In the genomic region with DNA sequence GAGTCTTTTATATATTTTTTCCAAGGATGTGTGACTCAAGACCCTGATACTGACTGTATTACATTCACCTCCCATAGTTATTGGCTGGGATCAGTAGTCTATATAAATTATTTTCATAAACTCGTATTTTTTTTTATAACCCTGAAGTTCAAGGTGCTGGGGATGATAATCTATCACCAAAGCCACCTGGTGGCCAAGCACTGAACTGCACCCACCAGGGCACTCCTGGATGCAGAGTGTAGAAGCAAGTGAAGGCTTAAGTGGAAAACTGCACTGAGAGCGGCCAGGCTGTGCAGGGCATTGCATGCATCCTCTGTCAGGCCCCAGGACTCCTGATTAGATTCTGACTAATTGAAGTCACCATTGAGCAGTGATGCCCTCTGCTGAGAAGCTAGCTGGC, we compare ENCODE assay signal across 8 mouse cellular contexts. TPM values are rescaled to one million over a fixed set of nuclear protein-coding genes. Genes with fewer than 3 reads are reported as not detected.
DNase-seq lines count a peak whose midpoint lies in the region; ATAC-seq lines count a peak whose summit lies in the region.
"Had no signal": no experiment of that assay in that cellular context is flagged by ENCODE, and none has a peak within 500 bp of the region (broad histone marks: within the 10 kb centered on the region; RNA-seq: fewer than 3 reads in every experiment).

No protein-coding gene starts in this region.

- H3K4me1 ChIP-seq in embryonic facial prominence, embryonic 11.5 days (ENCODE audit: control insufficient read depth, insufficient read depth, low read length) = no peaks in the 10 kb centered on the region

- H3K36me3 ChIP-seq in embryonic facial prominence, embryonic 11.5 days (replicated peaks; ENCODE audit: control insufficient read depth, insufficient read depth, low read depth, low read length) = no peaks in the 10 kb centered on the region

- DNase-seq in 3T3-L1 (ENCODE audit: low read depth, low spot score) (peak; percentile 80), A20 (ENCODE audit: low read depth, low spot score) (peak; percentile 64)
- DNase-seq in adrenal gland, postnatal 4 days (ENCODE audit: low spot score in 2 of 2) = peak; percentile 47 to 56
- peak; percentile 81 for DNase-seq in embryonic facial prominence, embryonic 11.5 days (ENCODE audit: low spot score)
- peak; percentile 56 for DNase-seq in kidney, postnatal 14 days
- DNase-seq in lung, postnatal 14 days = peak; percentile 70
- DNase-seq in right cerebral cortex, postnatal 14 days = peak; percentile 87

- no peak overlapping the region for H3K27ac ChIP-seq in embryonic facial prominence, embryonic 11.5 days (replicated peaks; ENCODE audit: low read depth, low read length)

- H3K9ac ChIP-seq in embryonic facial prominence, embryonic 11.5 days (replicated peaks; ENCODE audit: low read length) = no peak overlapping the region

- H3K27me3 ChIP-seq in embryonic facial prominence, embryonic 11.5 days (ENCODE audit: control insufficient read depth, insufficient read depth, low read length) = no peaks in the 10 kb centered on the region

- ATAC-seq in embryonic facial prominence, embryonic 11.5 days (replicated peaks; ENCODE audit: insufficient number of reproducible peaks, low FRiP score, low TSS enrichment, low read depth) = no peak

- H3K4me2 ChIP-seq in embryonic facial prominence, embryonic 11.5 days (ENCODE audit: low read depth, low read length) = no peak overlapping the region

- no peaks in the 10 kb centered on the region for H3K9me3 ChIP-seq in embryonic facial prominence, embryonic 11.5 days (replicated peaks; ENCODE audit: control insufficient read depth, low read length)

- no peak overlapping the region for H3K4me3 ChIP-seq in embryonic facial prominence, embryonic 11.5 days (ENCODE audit: low read depth, low read length)

- WGBS in embryonic facial prominence, embryonic 11.5 days = 37% methylated on average over 2 of the region's 2 CpGs

RNA-seq across cellular contexts. Expression of a gene that starts 21.9 kb away (rescaled TPM):
- total RNA-seq in adrenal gland, postnatal 4 days (2021) = not detected
- not detected in 2 replicates for polyA plus RNA-seq in embryonic facial prominence, embryonic 11.5 days (2014; fragmentation: Nextera tagmentation; extraction: Ambion mirVana)
- total RNA-seq: hematopoietic stem cell, adult 5-6 weeks had no signal

RNA-seq across cellular contexts. Expression of a gene that starts 32.6 kb away (rescaled TPM):
- 1 to 10 TPM; 9.5 to 9.9 TPM for total RNA-seq in adrenal gland, postnatal 4 days (2021)
- 27.9 and 31.6 TPM in 2 replicates for polyA plus RNA-seq in embryonic facial prominence, embryonic 11.5 days (2014; fragmentation: Nextera tagmentation; extraction: Ambion mirVana)
- total RNA-seq: hematopoietic stem cell, adult 5-6 weeks had no signal
